Mouse (Mus musculus) stomach, embryonic 14.5 days (tissue): ENCODE results near the gene Palld. TPM values are rescaled to one million over a fixed set of nuclear protein-coding genes. Genes with fewer than 3 reads are reported as not detected.

Experiments
- ATAC-seq: fragments of 200-750 bp; cut with Nextera tagmentation; 2 replicates; pipeline ENCODE4 v1.8.0; 2017; ENCODE audit warnings: low read depth, moderate TSS enrichment; ENCODE audit not compliant: insufficient number of reproducible peaks, insufficient read depth, low FRiP score
- H3K27ac ChIP-seq: fragments of 300-500 bp; sonication (generic); 2 replicates; pipeline ENCODE4 v1.5.1; 2014; ENCODE audit warnings: mild to moderate bottlenecking, low read length, moderate library complexity, mixed read lengths
- H3K27me3 ChIP-seq: fragments of 300-500 bp; sonication (generic); 2 replicates; pipeline ENCODE4 v1.6.1; 2014; ENCODE audit warnings: low read length, control low read depth, mixed read lengths; ENCODE audit not compliant: control insufficient read depth, insufficient read depth
- H3K36me3 ChIP-seq: fragments of 300-500 bp; sonication (generic); 2 replicates; pipeline ENCODE4 v1.6.1; 2014; ENCODE audit warnings: mild to moderate bottlenecking, control low read depth, low read length, moderate library complexity, mixed read lengths; ENCODE audit not compliant: control insufficient read depth, insufficient read depth
- H3K4me1 ChIP-seq: fragments of 300-500 bp; sonication (generic); 2 replicates; pipeline ENCODE4 v1.6.1; 2014; ENCODE audit warnings: low read length, control low read depth, mixed read lengths; ENCODE audit not compliant: control insufficient read depth, insufficient read depth
- H3K4me2 ChIP-seq: fragments of 300-500 bp; sonication (generic); replicated peaks from 2 replicates; pipeline ENCODE4 v1.6.1; 2014; ENCODE audit warnings: low read depth, low read length, control low read depth
- H3K4me3 ChIP-seq: fragments of 300-500 bp; sonication (generic); 2 replicates; pipeline ENCODE4 v1.5.1; 2014; ENCODE audit warnings: low read depth, low read length, control low read depth
- H3K9ac ChIP-seq: fragments of 300-500 bp; sonication (generic); replicated peaks from 2 replicates; pipeline ENCODE4 v1.6.1; 2014; ENCODE audit warnings: low read depth, mild to moderate bottlenecking, control low read depth, low read length, moderate library complexity, mixed read lengths
- H3K9me3 ChIP-seq: fragments of 300-500 bp; sonication (generic); 2 replicates; pipeline ENCODE4 v1.6.1; 2016; ENCODE audit warnings: low read depth, low read length, control low read depth; ENCODE audit not compliant: control insufficient read depth
- WGBS: fragments of 180-500 bp; shearing (Covaris S2); extraction: QIAGEN DNeasy Blood & Tissue Kit; methylation state at CpG from one replicate; pipeline ENCODE4 v1.1.7; 2014; 5-methylcytosine and 5-hydroxymethylcytosine counted together
- polyA plus RNA-seq: library from polyadenylated mRNA; unstranded; fragments of >200 nt; fragmentation: Nextera tagmentation; extraction: Ambion mirVana; gene quantifications from 2 replicates; pipeline ENCODE4 v1.2.1, GENCODE M21; 2014

Palld gene
- polyA plus RNA-seq, 1 experiment from 2014 or later, result 91.0 TPM

GRCm38 (mm10) chr8:61692129-61692528 is 210.4 kb downstream of the Palld start:
- Histone ChIP-seq H3K9me3 (no peaks in the 10 kb centered on the region), H3K27ac (no peak overlapping the region), H3K36me3 (no peaks in the 10 kb centered on the region), H3K4me1 (0 out of 2 replicates have a peak, but pooled peaks cover under 1% of the 10 kb centered on the region), H3K9ac (no peak overlapping the region), H3K4me3 (no peak overlapping the region), H3K27me3 (no peaks in the 10 kb centered on the region), H3K4me2 (no peak overlapping the region)
- WGBS, result 92% methylated on average over 3 of the region's 3 CpGs
- no peak for ATAC-seq

DNA sequence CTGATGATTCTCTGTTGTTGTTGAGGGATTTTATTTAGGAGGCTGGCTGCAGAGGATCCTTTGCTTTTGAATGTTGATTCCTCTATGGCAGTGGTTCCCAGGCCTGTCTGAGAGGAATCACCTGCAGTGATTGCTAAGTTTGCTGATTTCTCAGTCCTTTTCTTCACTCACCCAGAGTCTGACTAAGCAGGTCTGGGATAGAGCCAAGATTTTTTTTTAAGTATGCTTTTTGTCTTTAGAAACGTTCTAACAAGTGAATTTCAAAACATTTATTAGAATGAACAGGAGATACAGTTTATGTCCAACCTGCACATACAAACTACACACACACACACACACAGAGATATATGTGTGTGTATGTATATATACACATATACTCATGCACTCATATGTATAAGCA is 211.1 kb downstream of the Palld start:
- Histone ChIP-seq H3K9me3 (no peaks in the 10 kb centered on the region), H3K27me3 (no peaks in the 10 kb centered on the region), H3K9ac (no peak overlapping the region), H3K4me2 (no peak overlapping the region), H3K4me1 (no peaks in the 10 kb centered on the region), H3K4me3 (no peak overlapping the region), H3K27ac (no peak overlapping the region), H3K36me3 (no peaks in the 10 kb centered on the region)
- no peak for ATAC-seq
- WGBS, result 42% methylated on average over 1 of the region's 1 CpGs

DNA sequence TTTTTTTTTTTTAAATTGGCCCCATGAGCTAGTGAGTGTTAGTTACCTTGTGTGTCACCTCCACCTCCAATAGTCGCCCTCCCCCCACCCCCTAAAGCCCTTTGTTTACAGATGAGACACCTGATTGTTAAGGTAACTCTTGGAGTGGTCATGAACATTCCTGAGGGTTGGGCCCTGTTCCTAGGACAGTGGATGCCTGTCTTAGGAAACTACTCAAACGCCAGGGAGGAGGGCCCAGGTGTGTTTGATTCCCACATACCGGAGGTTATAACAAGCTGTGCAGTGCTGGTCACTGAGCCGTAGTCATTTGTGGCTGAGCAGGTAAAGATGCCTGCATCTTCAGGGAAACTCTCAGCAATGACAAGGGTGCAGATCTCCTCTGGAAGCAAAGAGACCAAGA is 215.4 kb downstream of the Palld start:
- no peak for ATAC-seq
- WGBS, result 61% methylated on average over 4 of the region's 4 CpGs
- no peaks in the 10 kb centered on the region for H3K27me3 ChIP-seq

GRCm38 (mm10) chr8:61686340-61686739 is 216.2 kb downstream of the Palld start:
- no peaks in the 10 kb centered on the region; the same call in 1 of the 2 replicates for H3K4me1 ChIP-seq
- H3K27ac ChIP-seq, result no peak overlapping the region
- H3K4me3 ChIP-seq, result no peak overlapping the region
- no peaks in the 10 kb centered on the region for H3K9me3 ChIP-seq
- H3K36me3 ChIP-seq, result no peaks in the 10 kb centered on the region
- H3K4me2 ChIP-seq, result no peak overlapping the region
- H3K9ac ChIP-seq, result no peak overlapping the region
- no peak for ATAC-seq
- no peaks in the 10 kb centered on the region for H3K27me3 ChIP-seq

More for the DNA sequence above, 215.4 kb downstream of the Palld start:
- H3K27ac ChIP-seq, result no peak overlapping the region
- H3K4me3 ChIP-seq, result no peak overlapping the region
- H3K4me2 ChIP-seq, result no peak overlapping the region
- no peak overlapping the region for H3K9ac ChIP-seq
- H3K36me3 ChIP-seq, result no peaks in the 10 kb centered on the region
- H3K9me3 ChIP-seq, result no peaks in the 10 kb centered on the region
- no peaks in the 10 kb centered on the region; the same call in 1 of the 2 replicates for H3K4me1 ChIP-seq

DNA sequence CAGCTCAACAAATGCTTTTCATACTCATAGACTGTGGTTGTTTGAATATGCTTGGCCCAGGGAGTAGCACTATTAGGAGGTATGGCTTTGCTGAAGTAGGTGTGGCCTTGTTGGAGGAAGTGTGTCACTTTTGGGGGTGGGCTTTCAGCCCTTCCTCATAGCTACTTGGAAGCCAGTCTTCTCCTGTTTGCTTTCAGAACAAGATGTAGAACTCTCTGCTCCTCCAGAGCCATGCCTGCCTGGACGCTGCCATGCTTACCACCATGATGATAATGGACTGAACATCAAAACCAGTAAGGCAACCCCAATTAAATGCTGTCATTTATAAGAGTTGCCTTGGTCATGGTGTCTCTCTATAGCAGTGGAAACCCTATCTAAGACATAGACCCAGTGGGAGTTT is 217.2 kb downstream of the Palld start:
- Histone ChIP-seq H3K4me2 (no peak overlapping the region), H3K4me1 (no peaks in the 10 kb centered on the region; the same call in 1 of the 2 replicates), H3K9me3 (no peaks in the 10 kb centered on the region), H3K9ac (no peak overlapping the region), H3K27ac (no peak overlapping the region), H3K4me3 (no peak overlapping the region), H3K36me3 (no peaks in the 10 kb centered on the region), H3K27me3 (no peaks in the 10 kb centered on the region)
- 90% methylated on average over 1 of the region's 1 CpGs for WGBS
- ATAC-seq, result no peak

- 60% methylated on average over 4 of the region's 4 CpGs for WGBS
- ATAC-seq, result no peak
Measured at GRCm38 (mm10) chr8:61684280-61684939, 218.1 kb downstream of the Palld start.

GRCm38 (mm10) chr8:61682902-61683301 is 219.6 kb downstream of the Palld start:
- Histone ChIP-seq H3K27ac (no peak overlapping the region), H3K9ac (no peak overlapping the region), H3K4me2 (no peak overlapping the region), H3K4me3 (no peak overlapping the region), H3K36me3 (no peaks in the 10 kb centered on the region), H3K27me3 (no peaks in the 10 kb centered on the region), H3K4me1 (no peaks in the 10 kb centered on the region; the same call in 1 of the 2 replicates), H3K9me3 (no peaks in the 10 kb centered on the region)
- 39% methylated on average over 2 of the region's 2 CpGs for WGBS
- no peak for ATAC-seq

More at GRCm38 (mm10) chr8:61684280-61684939, 218.1 kb downstream of the Palld start:
- H3K4me2 ChIP-seq, result no peak overlapping the region
- no peak overlapping the region for H3K4me3 ChIP-seq
- no peak overlapping the region for H3K9ac ChIP-seq
- no peaks in the 10 kb centered on the region for H3K9me3 ChIP-seq
- no peak overlapping the region for H3K27ac ChIP-seq
- H3K4me1 ChIP-seq, result no peaks in the 10 kb centered on the region; the same call in 1 of the 2 replicates
- H3K27me3 ChIP-seq, result no peaks in the 10 kb centered on the region
- H3K36me3 ChIP-seq, result no peaks in the 10 kb centered on the region

DNA sequence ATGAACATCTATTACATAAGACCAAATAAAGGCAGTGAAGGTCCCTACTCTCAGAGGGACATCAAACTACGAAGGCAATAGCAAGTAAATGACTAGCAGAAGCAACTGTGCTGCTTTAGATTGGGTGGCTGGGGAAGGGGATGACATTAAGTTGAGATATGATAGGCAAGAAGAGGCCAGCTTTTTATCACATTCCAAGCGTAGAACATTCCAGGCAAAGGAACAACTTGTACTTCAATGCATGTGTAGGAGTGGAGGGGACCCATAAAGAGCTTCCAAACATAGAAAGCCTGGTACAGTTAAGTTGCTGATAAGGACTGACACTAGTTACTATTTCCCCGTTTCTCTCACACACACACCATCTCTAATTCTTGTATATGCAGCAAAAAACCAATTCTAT is 221.3 kb downstream of the Palld start:
- Histone ChIP-seq H3K27me3 (no peaks in the 10 kb centered on the region), H3K9me3 (no peaks in the 10 kb centered on the region), H3K36me3 (no peaks in the 10 kb centered on the region), H3K4me2 (no peak overlapping the region), H3K27ac (no peak overlapping the region), H3K4me1 (no peaks in the 10 kb centered on the region; the same call in 1 of the 2 replicates), H3K4me3 (no peak overlapping the region), H3K9ac (no peak overlapping the region)
- ATAC-seq, result no peak
- WGBS, result 62% methylated on average over 3 of the region's 3 CpGs

DNA sequence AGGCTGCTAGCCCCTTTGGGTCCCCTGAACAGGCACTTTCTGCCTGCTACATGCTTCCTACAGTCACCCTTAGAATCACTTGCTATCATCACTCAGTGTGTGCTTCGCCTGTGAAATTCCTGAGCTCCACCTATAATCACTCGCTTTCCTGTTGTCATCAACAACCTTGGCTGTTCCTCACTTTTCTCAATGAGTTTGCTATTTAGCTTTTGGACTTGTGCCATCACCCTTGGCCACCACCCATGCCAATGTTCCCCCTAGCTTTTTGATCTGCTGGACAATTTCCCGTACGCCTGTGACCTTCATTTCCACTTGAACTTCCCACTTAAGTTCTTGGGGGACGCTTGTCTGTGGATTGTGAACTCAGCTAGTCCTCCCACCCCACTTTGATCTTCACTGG is 225.3 kb downstream of the Palld start:
- Histone ChIP-seq H3K27me3 (no peaks in the 10 kb centered on the region), H3K9me3 (no peaks in the 10 kb centered on the region), H3K4me1 (no peaks in the 10 kb centered on the region), H3K4me2 (no peak overlapping the region), H3K27ac (no peak overlapping the region), H3K36me3 (no peaks in the 10 kb centered on the region), H3K4me3 (no peak overlapping the region), H3K9ac (no peak overlapping the region)
- WGBS, result 88% methylated on average over 5 of the region's 5 CpGs
- ATAC-seq, result no peak
